Mouse (Mus musculus) T-helper 1 cell (primary cell): ENCODE results near the gene Map3k14.

Experiments
- in situ Hi-C: fragments of 300-600 bp; cut with MboI, MseI; formaldehyde crosslinking; loops from one replicate; pipeline ENCODE4 v1.15.1; 2025; ENCODE audit warnings: high pct_unique_total_duplicates

The Map3k14 gene

GRCm38 (mm10) chr11:103217790-103218516, 49.3 kb downstream of the Map3k14 start, which contains the start of gene Spata32:
Gene Spata32, minus strand, starts transcription at chr11:103218432.
- in situ Hi-C loops = no loop called here

- in situ Hi-C loops = no loop called here
These were observed 51.9 kb downstream of the Map3k14 start for GRCm38 (mm10) chr11:103215355-103215754.

- in situ Hi-C loops = no loop called here
These were observed 53.6 kb downstream of the Map3k14 start for GRCm38 (mm10) chr11:103213712-103214111.

- in situ Hi-C loops = no loop called here
These were observed 57.0 kb downstream of the Map3k14 start for GRCm38 (mm10) chr11:103210291-103210690.

GRCm38 (mm10) chr11:103208458-103208857, 58.8 kb downstream of the Map3k14 start, which contains the start of gene 1700023F06Rik:
Gene 1700023F06Rik, minus strand, starts transcription at chr11:103208558.
- in situ Hi-C loops = loop anchor here (10.0 kb wide), 1 partner anchor 946 kb away; no protein-coding TSS in a partner anchor

- in situ Hi-C loops = loop anchor here (10.0 kb wide), 1 partner anchor 949 kb away; no protein-coding TSS in a partner anchor
These were observed 61.1 kb downstream of the Map3k14 start for GRCm38 (mm10) chr11:103206203-103206602.

GRCm38 (mm10) chr11:103202376-103202775, 64.9 kb downstream of the Map3k14 start:
- in situ Hi-C loops = loop anchor here (10.0 kb wide), 1 partner anchor 952 kb away; no protein-coding TSS in a partner anchor

- in situ Hi-C loops = loop anchor here (10.0 kb wide), 1 partner anchor 953 kb away; no protein-coding TSS in a partner anchor
These were observed 65.6 kb downstream of the Map3k14 start for GRCm38 (mm10) chr11:103201664-103202063.

GRCm38 (mm10) chr11:103198911-103199803, 68.1 kb downstream of the Map3k14 start:
- in situ Hi-C loops = no loop called here

GRCm38 (mm10) chr11:103198339-103198738, 68.9 kb downstream of the Map3k14 start:
- in situ Hi-C loops = no loop called here

- in situ Hi-C loops = no loop called here
These were observed 69.9 kb downstream of the Map3k14 start for GRCm38 (mm10) chr11:103197340-103197739.

- in situ Hi-C loops = no loop called here
These were observed 71.6 kb downstream of the Map3k14 start for GRCm38 (mm10) chr11:103195656-103196055.

- in situ Hi-C loops = no loop called here
These were observed 72.0 kb downstream of the Map3k14 start for GRCm38 (mm10) chr11:103195236-103195635.

- in situ Hi-C loops = no loop called here
These were observed 73.5 kb downstream of the Map3k14 start for GRCm38 (mm10) chr11:103193825-103194168.

GRCm38 (mm10) chr11:103192956-103193824, 74.1 kb downstream of the Map3k14 start:
- in situ Hi-C loops = no loop called here

- in situ Hi-C loops = no loop called here
These were observed 74.9 kb downstream of the Map3k14 start for GRCm38 (mm10) chr11:103192230-103192955.

GRCm38 (mm10) chr11:103184891-103185290, 82.4 kb downstream of the Map3k14 start:
- in situ Hi-C loops = no loop called here

- in situ Hi-C loops = no loop called here
These were observed 85.4 kb downstream of the Map3k14 start for GRCm38 (mm10) chr11:103181911-103182310.

GRCm38 (mm10) chr11:103181349-103181748, 85.9 kb downstream of the Map3k14 start:
- in situ Hi-C loops = no loop called here

GRCm38 (mm10) chr11:103180426-103180825, 86.8 kb downstream of the Map3k14 start:
- in situ Hi-C loops = no loop called here
